Mouse (Mus musculus): ENCODE measurements around the gene Kctd7.

Kctd7 gene

DNA sequence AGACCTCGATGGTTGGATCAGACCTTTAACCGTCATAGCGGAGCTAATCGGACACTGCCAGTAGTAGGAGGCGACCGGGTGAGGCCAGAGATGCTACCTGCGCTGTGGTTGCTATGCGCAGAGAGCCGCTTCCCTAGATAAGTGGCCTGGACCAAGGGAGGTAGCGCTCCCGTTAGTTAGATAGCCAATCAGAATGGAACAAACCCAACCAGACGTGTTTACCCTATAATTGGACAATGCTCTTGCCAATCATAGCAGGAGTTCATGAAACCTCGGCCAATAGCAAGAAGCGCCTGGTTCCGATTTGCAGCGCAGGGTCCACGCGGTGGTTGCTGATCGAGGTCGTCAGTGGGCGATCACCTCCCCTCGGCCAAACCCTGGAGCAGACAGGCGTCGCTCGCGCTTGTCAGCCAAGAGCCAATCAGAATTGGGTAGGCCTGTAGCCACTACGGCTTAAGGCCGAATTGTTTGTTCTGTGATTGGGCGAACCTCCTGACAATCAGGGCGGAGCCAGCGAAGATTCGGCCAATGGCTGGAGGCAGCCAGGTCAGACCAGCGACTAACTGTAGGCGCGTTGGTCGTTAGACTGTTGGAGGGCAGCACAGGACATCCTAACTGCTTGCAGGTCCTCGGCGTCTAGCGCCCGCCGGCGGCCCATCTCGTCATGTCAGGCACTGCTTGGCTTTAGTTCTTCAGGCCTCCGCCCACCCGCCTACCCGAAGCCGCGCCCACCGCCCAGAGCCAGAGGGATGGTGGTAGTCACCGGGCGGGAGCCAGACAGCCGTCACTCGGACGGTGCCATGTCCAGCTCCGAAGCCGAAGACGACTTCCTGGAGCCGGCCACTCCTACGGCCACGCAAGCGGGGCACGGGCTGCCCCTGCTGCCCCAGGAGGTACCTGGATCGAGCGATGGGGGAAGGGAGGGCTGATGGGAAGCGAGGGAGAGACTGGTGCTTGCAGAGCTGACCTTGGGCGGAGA is at the start of gene Kctd7:
Kctd7 (plus strand) TSS at position 528 of the 979 bp plus-strand sequence.
- peak; percentile 97 to 98 for DNase-seq (ENCODE audit: low spot score in 2 of 2)

- no peak for DNase-seq (ENCODE audit: low spot score in 2 of 2)
These were observed 47.9 kb upstream of the Kctd7 start for GRCm38 (mm10) chr5:130096754-130097153.

DNA sequence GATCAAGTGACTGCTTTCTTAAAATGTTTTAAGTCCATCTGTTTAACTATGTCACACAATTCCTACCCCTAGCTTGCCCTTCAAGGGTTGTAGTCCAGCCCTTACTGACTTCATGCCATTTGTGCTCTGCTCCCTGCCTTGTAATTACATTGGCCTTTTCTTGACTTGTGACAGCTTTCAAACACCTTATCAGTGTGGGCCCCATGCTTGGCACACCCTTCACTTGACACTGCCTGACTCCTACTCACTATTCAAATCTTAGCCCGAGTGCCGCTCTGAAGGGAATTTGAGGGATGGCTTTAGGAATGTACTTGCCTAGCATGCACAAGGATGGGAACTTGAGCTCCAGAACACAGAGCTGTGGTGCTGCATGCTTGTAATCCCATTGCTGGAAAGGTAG is 46.8 kb upstream of the Kctd7 start:
- DNase-seq (ENCODE audit: low spot score in 2 of 2), result no peak

GRCm38 (mm10) chr5:130101724-130102123 is 42.9 kb upstream of the Kctd7 start:
- DNase-seq (ENCODE audit: low spot score in 2 of 2), result no peak

DNA sequence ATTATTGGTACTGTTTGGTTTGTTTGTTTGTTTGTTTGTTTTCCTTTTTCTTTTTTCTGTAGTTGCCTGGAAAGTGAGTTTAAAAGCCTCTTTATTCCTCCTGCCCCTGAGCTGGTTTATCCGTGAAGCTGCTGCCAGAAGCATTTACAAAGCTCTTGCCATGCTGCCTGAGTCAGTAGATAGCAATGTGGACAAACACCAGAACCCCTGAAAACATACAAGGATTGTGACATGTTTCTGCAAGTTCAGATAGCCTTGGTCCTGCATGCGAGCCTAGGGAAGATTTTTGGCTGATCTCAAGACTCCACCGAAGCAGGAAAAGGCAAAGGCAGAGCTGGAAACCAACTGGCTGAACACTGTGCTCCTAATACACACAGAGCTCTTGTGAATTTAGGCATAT is 35.3 kb upstream of the Kctd7 start:
- DNase-seq (ENCODE audit: low spot score in 2 of 2), result no peak

DNA sequence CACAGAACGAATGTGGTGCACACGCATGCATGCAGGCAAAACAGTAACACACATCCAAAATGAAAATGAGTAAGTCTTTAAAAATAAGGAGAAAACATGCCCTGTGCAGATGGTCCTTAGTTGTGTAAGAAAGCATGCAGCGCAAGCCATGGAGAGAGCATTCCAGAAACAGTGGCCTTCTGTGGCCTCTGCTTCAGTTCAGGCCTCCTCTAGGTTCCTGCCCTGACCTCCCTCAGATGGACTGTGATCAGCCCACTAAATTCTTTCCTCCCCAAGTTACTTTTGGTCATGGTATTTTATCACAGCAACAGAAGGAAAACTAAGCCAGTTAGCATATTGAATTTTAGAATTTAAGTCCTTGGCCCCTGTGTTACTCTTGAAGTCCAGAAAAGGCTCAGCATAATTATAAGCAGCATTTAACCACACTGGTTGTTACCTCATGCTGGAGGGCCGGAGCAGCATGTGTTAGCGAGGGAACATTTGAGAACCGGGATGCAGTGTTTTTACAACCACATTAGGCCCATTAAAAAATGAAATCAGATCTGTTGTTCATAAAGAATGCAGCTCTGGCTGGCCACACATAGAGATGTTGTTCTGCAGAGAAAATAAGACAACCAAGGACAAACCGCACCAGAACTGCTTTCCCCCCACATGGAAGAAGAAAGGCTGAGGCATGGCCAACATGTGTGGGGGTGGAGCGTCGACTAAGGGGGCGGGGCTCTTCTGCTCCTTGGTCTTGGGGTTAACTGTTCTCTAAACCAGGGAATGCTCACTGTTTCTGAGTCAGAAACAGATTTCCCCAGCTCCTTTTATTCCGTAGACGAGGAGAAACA is 33.8 kb upstream of the Kctd7 start:
- DNase-seq (ENCODE audit: low spot score in 2 of 2), result no peak

DNA sequence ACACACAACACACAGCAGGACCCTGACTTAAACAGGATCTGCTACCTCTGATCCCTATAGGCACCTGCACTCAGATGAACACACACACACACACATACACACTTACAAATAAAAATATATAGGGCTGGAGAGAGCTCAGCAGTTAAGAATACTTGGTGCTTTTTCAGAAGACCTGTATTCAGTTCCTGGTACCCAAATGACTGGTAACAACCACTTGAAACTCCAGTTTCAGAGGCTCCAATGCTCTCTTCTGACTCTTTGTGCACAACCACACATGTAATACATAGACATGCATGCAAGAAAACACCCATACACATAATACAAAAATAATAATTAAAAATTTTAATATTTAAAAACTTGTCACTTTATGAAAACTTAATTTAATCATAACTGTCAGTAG is 32.0 kb upstream of the Kctd7 start:
- no peak for DNase-seq (ENCODE audit: low spot score in 2 of 2)

- DNase-seq (ENCODE audit: low spot score in 2 of 2), result no peak
These were observed 28.5 kb upstream of the Kctd7 start for GRCm38 (mm10) chr5:130116116-130116515.

DNA sequence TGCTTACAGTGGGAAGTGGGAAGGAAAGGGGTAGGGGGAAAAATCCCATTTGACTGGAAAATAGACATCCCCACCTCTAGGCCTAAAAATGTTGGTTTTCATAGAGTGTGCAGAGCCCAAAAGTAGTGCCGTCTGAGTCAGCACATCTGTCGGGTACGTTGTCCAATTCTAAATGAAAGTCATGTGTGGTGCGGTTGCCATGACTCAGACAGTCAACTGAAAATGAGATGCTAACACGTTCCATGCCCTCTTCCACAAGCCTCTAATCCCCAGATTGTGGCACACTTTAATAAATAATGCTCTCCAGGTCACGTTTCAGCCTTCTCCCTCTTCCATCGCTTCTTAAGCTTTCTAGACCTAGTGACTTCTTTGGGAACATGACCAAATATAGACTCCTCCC is 27.8 kb upstream of the Kctd7 start:
- DNase-seq (ENCODE audit: low spot score in 2 of 2), result no peak

DNA sequence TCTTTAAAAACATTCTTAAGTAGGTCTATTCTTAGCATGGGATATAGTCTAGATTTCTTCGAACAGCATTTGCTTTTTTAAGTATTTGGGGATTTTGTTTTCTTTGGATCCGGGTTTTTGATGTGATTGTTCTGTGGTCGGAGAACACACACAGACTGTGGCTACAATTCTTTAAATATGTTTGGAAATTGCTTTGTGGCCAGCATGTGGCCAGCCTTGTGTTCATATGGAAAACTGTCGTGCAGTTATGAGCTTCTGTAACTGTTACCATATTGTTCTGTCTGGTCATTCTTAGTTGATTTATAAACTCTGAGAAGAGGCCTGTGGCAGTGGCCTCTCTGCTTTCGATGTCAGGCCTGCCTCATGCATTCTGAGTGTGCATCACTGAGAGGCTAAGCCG is 26.7 kb upstream of the Kctd7 start:
- DNase-seq (ENCODE audit: low spot score in 2 of 2), result no peak

- no peak for DNase-seq (ENCODE audit: low spot score in 2 of 2)
These were observed 25.4 kb upstream of the Kctd7 start for GRCm38 (mm10) chr5:130119236-130119635.

DNA sequence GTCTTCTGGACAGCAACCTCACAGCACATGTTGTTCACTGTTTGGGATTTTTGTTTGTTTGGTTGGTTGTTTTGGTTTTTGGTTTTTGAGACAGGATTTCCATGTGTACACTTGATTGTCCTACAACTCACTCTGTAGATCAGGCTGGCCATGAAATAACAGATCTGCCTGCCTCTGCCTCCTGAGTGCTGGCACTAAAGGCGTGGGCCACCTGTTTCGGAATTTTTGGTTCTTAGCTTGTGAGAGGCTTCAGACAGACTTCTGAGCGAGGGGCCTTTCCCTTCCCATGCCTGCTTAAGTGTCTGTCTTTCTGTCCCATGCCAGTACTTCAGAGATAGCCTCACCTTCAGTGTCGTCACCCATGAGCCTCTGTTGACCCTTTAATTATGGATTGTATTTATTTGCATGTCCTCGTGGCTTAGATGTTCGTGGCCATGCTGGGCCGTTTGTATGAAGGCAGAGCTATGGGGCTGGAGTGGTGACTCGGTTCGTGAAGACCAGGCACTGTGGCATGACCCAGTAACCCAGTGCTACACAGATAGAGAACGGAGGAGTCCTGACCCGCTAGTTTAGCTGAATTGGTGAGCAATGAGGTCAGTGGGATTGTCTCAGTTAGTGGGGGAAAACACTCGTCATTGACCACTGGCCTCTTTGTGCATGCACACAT is 24.5 kb upstream of the Kctd7 start:
- no peak for DNase-seq (ENCODE audit: low spot score in 2 of 2)

GRCm38 (mm10) chr5:130120904-130121303 is 23.8 kb upstream of the Kctd7 start:
- no peak for DNase-seq (ENCODE audit: low spot score in 2 of 2)

- no peak for DNase-seq (ENCODE audit: low spot score in 2 of 2)
These were observed 22.3 kb upstream of the Kctd7 start for GRCm38 (mm10) chr5:130122355-130122754.

DNA sequence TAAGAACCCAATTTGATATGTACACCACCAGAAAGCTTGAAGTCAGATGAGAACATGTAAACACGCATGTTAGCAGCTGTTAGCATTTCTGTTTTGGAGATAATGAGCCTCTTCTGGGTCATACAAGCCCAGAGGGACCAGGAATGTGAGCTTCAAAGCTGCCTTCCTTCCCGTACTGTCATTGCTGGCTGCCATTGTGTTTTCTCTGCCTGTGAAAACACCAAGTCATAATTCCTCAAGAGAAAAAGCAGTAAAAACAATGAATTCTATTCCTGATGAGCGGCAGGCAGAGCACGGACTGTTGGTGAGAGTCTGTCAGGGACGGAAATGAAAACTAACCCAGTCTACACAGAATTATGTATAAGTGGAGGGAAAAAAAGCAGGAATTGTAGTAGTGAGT is 20.4 kb upstream of the Kctd7 start:
- no peak for DNase-seq (ENCODE audit: low spot score in 2 of 2)

DNA sequence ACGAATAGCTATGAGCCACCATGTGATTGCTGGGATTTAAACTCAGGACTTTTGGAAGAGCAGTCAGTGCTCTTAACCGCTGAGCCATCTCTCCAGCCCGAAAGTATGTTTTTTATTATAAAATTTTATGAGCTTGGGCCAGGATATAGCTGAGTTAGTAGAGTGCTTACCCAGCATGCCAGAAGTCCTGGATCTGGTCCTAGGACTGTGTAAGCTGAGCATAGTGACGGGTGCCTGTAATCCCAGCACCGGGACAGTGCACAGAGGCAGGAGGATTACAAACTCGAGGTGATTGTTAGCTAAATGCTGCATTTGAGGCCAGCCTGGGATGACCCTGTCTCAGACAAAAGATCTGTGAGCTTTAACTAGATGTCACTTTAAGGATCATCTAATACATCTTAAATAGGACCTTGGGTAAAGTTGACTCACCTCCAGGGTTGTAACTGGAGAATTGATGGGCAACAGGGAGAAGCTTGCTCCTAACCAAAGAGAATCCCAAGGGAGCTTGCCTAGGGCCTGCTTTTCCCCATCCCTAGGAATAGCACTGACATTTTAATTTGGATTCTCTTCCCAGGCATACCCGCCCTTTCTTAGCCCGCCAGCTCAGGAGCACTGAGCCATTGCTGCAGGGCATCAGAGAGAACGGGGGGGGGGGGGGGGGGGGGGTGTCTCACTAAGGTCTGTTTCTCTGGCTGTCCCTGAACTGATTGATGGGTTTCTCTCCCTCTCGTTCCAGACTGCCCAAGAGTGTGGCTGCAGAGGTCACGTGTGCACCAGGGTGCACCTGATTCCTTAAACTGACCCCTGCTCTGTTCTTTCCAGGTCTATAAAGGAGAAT is 15.8 kb upstream of the Kctd7 start:
- no peak for DNase-seq (ENCODE audit: low spot score in 2 of 2)

GRCm38 (mm10) chr5:130129524-130129793 is 15.2 kb upstream of the Kctd7 start:
- DNase-seq (ENCODE audit: low spot score in 2 of 2), result no peak

GRCm38 (mm10) chr5:130136597-130136996 is 8.1 kb upstream of the Kctd7 start:
- DNase-seq (ENCODE audit: low spot score in 2 of 2), result no peak

- peak in 1 of 2 experiments; percentile 60 for DNase-seq (ENCODE audit: low spot score in 2 of 2)
These were observed 5.3 kb upstream of the Kctd7 start for GRCm38 (mm10) chr5:130139393-130139792.

GRCm38 (mm10) chr5:130141138-130141537 is 3.5 kb upstream of the Kctd7 start:
- no peak for DNase-seq (ENCODE audit: low spot score in 2 of 2)

DNA sequence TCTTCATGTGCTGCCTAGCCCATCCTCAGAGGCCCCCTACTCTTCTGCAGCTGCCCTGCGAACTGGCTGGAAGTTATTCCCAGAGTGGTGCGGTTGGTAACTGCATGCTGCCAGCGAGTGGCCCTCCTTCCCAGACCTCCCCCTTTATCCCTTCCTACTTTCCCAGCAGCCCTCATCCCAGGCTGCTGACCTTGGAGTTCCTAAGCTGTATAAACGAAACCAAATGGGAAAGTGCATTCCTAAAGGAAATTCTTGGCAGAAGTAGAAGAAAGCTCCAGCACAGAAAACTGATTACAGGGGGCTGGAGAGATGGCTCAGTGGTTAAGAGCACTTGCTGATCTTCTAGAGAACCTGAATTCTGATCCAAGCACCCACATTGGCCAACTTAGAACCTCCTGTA is 2.6 kb upstream of the Kctd7 start:
- DNase-seq (ENCODE audit: low spot score in 2 of 2), result no peak
